Mouse (Mus musculus) embryo, embryonic 10.5 days (tissue): ENCODE measurements around the gene 0610010F05Rik.
"Not testable (repeated sequence)": the region's sequence is repeated elsewhere in the genome, so short reads cannot be mapped to it uniquely, and the experiment has no call there.

Experiments used
- DNase-seq: peaks from one replicate; pipeline ENCODE4 v3.0.0-alpha.2; 2015; ENCODE audit warnings: low spot score

0610010F05Rik gene

GRCm38 (mm10) chr11:23632945-23633878 lies at the start of gene 0610010F05Rik:
TSS of gene 0610010F05Rik (minus strand) at chr11:23633639.
- DNase-seq: peak; percentile 96

- DNase-seq: no peak
These were observed 49.1 kb upstream of the 0610010F05Rik start for GRCm38 (mm10) chr11:23682561-23682960.

- no peak for DNase-seq
These were observed 47.1 kb upstream of the 0610010F05Rik start for GRCm38 (mm10) chr11:23680435-23680950.

GRCm38 (mm10) chr11:23679044-23679642 lies 45.7 kb upstream of the 0610010F05Rik start:
- peak; percentile 90 for DNase-seq

- no peak for DNase-seq
These were observed 42.7 kb upstream of the 0610010F05Rik start for GRCm38 (mm10) chr11:23676100-23676499.

- DNase-seq: no peak
These were observed 38.9 kb upstream of the 0610010F05Rik start for GRCm38 (mm10) chr11:23672256-23672749.

GRCm38 (mm10) chr11:23667128-23667527 lies 33.7 kb upstream of the 0610010F05Rik start:
- no peak for DNase-seq

- no peak for DNase-seq
These were observed 33.1 kb upstream of the 0610010F05Rik start for GRCm38 (mm10) chr11:23666526-23666925.

GRCm38 (mm10) chr11:23665798-23666501 lies 32.5 kb upstream of the 0610010F05Rik start, which contains the start of gene Pex13:
TSS of gene Pex13 (minus strand) at chr11:23665959.
- peak; percentile 98 for DNase-seq

- DNase-seq: no peak
These were observed 31.9 kb upstream of the 0610010F05Rik start, which contains the start of gene Pus10 for GRCm38 (mm10) chr11:23665311-23665786. TSS of gene Pus10 (plus strand) at chr11:23665674.

- no peak for DNase-seq
These were observed 30.8 kb upstream of the 0610010F05Rik start for GRCm38 (mm10) chr11:23664232-23664631.

GRCm38 (mm10) chr11:23657791-23658190 lies 24.4 kb upstream of the 0610010F05Rik start:
- DNase-seq: no peak

- DNase-seq: no peak
These were observed 20.2 kb upstream of the 0610010F05Rik start for GRCm38 (mm10) chr11:23653666-23654065.

GRCm38 (mm10) chr11:23647835-23648234 lies 14.4 kb upstream of the 0610010F05Rik start:
- DNase-seq: no peak

GRCm38 (mm10) chr11:23647431-23647830 lies 14.0 kb upstream of the 0610010F05Rik start:
- no peak for DNase-seq

GRCm38 (mm10) chr11:23634573-23634972 lies 1.1 kb upstream of the 0610010F05Rik start:
- DNase-seq: no peak

- DNase-seq: no peak
These were observed 408 bp upstream of the 0610010F05Rik start for GRCm38 (mm10) chr11:23633879-23634215.

GRCm38 (mm10) chr11:23630664-23631063 lies 2.8 kb downstream of the 0610010F05Rik start:
- DNase-seq: no peak

- DNase-seq: no peak
These were observed 14.4 kb downstream of the 0610010F05Rik start for GRCm38 (mm10) chr11:23618995-23619394.

- DNase-seq: no peak
These were observed 18.9 kb downstream of the 0610010F05Rik start for GRCm38 (mm10) chr11:23614546-23614945.

GRCm38 (mm10) chr11:23607291-23607690 lies 26.1 kb downstream of the 0610010F05Rik start:
- not testable (repeated sequence) for DNase-seq

GRCm38 (mm10) chr11:23570130-23570529 lies 63.3 kb downstream of the 0610010F05Rik start:
- no peak for DNase-seq
